Mouse (Mus musculus) ovary, postnatal 14 days (tissue): ENCODE data around the gene Epha3.

Experiments
- DNase-seq: peaks from one replicate; pipeline ENCODE4 v3.0.0; 2022; ENCODE audit warnings: low spot score

The Epha3 gene

DNA sequence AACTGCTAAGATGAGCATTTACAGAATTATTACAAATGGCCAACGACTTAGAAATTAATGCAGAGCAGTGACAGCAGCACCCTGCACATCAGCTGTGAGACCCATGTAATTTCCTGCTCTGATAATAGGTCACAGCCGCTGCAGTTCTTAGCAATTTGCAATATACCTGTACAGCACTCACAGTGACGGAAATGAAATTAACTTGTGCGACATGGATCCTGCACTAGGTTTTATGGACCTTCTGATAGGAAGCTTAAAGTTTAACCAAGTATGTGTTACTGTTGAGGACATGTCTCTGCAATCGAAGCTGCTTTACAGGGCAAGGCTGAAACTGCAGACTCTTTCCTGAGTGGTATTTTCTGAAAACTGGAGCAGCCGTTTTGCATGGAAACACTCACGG, 80.4 kb downstream of the Epha3 start:
- DNase-seq, result no peak

DNA sequence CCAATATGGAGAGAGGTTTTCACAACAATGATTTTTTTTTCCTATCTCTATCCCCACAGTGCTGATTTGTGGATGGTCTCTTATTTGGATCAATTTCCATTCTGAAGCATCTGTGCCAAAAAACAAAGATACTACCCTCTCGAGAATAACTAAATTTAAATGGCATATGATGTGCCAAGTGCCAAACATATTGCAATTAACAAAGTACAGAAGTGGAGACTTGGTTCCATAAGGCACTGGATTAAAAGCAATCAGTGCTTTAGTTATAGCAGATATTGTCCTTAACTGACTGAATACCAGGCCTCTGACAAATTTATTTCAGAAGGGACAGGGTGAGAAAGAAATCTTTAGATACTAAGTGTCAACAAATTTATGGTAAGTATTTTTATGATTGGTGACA, 81.9 kb downstream of the Epha3 start:
- DNase-seq, result no peak

DNA sequence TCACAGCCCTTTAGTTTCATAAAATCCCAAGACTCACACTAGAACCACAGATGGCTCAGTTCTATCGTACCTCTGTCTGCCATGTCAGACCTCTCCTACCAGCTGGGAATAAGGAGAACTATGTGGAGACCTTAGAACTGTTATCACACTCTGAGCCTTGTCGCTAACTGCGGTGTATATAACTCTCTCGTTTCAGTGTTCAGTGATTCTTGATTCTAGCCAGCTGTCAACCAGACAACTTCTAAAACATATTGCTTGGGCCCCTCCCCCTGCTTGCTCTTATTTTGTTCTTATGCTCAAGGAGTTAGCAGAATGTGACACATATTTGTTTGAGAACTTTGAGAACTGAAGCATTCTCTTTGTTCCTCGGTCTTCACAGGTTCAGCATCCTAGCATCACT, 83.8 kb downstream of the Epha3 start:
- no peak for DNase-seq

DNA sequence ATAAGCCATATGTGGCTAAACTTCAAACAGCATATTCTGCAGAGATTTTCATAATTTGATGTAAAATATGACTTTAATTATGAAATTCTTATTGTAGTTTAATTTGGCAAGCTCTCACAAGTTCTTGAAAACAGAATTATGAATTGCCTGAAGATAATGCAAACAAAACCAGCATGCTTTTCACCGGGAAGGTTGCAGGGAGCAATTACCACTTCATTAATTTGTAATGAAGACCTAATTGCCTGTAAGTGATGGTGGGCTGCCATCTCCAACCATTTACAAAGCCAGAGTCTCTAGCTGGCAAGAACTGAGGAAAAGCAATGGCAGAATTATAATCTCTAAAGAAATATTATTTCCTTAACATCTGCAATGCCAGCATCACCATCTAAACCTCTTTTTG, 86.2 kb downstream of the Epha3 start:
- no peak for DNase-seq

DNA sequence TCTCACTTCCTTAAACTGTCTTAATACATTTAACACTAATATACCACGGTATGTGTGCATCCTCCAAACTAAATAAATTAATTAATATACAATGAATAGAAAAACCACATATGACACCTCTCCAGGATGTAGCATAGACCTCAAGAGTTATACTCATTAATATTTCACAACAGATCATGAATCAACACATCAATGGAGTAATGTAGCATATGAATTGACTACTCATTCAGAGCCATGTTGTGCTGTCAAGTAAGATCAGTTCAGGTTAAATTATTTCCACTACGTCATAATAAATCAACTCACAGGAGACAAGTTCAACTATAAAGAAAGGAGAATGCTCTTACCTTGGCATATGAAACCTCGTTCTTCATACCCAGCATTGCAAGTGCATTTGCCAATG, 91.4 kb downstream of the Epha3 start:
- DNase-seq, result no peak

DNA sequence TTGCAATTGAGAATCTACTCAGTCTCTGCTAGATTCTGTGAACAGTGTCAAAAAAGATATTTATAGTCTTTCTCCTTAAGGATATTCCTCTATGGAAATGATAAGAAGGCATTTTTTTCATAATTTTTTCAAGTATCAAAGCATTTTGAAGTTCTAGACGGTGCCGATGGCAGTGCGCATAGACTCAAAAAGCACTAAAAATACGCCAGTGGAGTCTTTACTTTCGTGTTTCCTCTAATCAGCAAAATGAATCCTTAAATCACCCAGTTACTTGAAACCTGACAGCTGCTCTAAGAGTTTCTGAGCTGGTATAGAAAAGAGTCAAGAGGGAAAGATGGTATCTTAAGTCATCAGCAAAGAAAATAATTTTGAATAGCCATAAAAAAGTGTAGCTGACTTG, 96.4 kb downstream of the Epha3 start:
- DNase-seq, result no peak

DNA sequence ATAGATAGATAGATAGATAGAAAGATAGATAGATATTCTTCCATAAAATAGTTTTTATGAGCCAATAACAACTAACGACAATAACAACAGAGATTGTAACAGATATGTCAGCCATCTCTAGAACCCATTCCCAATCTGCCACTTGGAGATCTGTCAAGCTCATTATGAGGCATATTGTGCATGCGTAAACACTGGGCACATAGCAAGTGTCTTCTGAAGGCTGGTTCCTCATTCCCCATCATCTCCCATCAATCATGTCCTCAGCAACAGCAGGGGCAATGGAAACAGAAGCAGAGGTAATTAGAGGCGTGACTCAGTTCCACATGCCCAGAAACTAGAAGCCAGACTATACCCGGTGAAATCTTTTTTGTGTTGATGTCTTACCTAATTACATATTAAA, 102.8 kb downstream of the Epha3 start:
- DNase-seq, result no peak

DNA sequence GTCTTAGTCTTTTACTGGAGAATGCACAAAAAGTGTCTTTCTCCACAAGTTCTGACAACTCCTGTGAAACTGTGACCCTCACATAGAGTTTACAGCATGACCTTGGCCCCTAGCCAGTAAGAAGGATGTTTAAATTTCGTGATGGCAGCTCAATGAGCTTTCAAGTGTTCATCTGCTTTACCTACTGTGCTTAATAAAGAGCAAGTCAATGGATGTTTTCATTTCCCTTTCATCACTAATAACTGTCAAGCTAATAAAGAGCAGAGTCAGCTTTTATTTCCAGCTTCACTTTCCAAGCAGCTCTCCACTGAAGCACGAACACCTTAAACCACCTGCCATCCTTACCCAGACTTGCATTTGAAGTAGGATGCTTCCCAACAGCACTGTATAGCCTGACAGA, 103.9 kb downstream of the Epha3 start:
- DNase-seq, result no peak

DNA sequence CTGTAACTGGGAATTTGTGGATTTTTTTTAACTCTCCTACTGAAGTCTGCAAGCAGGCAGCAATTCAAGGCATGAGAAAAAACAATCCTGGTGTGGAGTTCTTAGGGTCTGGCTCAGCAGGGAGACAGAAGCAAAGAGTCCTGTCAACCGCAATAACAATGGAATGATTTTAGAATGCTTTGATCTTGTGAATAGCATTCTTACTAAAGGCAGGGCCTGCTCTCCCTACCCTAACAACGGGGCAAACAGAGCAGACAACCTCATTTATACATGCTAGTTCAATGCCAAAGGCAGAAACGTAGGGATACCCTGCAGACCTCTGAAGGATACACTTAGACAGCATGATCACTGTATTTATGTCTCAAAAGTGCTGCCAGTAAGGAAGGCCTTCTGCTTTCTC, 110.9 kb downstream of the Epha3 start:
- DNase-seq, result no peak

DNA sequence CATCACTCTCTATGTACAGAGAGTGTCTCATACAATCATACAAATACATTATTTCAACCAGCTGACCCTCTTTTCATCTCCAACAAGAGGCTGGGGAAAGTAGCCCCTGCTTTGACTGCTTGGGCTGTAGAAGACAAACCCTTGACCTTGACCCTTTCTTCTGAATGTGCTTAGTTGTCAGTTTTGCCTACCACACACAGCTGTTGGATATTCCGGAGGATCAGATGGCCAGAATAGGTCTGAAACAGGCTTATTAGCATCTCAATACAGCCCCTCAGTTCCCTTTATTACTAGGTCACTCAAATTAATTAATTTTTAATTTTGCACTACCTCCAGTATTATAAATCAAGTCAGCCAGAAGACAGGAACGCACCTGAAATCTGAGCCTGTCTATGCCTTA, 116.2 kb downstream of the Epha3 start:
- DNase-seq, result no peak

DNA sequence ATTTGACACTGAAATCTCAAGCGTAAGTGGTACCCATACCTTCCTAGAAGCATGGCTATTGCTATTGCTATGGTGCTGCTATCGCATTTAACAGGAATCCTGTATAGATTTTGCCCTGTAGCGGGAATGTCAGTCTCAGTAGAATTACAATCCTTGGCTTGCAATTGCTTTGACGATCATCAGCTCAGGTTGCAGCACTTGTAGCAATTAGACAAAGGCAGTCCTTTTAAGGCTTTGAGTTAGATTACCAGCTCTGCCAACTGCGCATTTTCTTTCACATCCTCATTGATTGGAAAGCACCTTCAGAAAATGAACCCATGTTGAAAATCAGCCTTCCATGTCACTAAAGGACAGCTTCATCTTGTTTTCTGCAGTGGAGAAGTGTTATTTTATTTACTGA, 118.5 kb downstream of the Epha3 start:
- no peak for DNase-seq

DNA sequence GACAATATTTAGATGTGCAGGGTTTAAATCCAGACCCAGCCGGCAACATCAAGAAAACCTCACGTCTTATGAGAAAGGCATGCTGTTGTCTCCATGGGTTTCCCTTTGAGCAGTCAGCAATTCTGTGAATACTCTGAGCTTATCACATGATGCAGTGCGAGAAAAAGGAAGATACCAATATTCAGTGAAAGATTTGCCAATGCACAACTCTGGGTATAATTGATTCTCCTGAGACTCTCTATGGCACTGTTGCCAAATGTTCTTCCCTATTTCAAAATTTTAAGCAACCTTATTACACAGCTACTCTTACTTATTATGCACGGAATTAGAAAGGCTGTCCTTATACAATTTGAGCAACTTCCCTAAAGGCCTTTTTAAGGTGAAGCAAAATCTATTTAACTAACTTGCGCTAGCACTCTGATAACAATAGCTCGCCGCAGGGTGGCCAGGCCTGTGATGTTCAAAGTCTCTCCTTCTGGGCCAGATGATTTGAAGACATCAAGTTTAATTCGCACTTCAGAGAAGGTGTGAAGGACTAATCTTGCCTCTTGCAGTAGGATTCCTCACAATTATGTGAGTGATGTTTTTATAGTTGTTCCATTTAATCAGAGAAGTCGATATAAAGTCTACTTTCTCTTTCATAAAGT, 120.6 kb downstream of the Epha3 start:
- DNase-seq, result no peak

DNA sequence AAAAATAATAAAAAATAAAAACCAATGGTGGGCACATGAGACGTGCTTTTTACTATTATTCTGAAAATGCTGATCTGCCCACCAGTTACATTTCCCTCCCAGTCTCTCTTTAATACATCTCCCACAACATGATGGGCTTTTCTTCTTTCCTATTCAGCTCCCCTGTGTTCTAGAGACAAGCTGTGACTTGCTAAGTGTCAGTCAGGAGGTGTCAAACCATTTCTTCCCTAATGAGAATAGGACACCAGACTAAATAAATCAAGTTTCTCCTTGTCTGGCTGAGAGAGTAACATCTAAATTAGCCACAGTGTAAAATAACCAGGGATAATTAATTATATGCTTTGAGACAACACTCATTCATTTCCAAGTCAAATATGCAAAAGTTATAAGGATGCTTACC, 144.7 kb downstream of the Epha3 start:
- no peak for DNase-seq

DNA sequence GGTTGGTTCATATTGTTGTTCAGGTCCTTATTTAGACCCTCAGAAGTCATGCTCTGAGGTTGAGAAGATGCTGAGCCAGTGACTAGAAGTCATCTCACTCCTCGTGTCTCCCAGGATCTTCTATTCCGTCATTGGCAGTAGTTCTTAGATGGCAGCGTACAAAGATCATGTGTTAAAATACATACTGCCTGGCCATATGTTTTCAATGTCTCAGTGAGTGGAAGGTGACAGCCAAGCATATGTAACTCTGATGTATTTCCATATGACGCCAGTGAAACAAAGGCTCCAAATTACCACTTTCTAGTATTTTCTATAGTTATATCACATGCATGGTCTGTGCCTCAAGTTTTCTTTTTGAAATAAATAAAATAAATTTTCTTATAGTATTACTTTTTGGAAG, 146.7 kb downstream of the Epha3 start:
- no peak for DNase-seq

DNA sequence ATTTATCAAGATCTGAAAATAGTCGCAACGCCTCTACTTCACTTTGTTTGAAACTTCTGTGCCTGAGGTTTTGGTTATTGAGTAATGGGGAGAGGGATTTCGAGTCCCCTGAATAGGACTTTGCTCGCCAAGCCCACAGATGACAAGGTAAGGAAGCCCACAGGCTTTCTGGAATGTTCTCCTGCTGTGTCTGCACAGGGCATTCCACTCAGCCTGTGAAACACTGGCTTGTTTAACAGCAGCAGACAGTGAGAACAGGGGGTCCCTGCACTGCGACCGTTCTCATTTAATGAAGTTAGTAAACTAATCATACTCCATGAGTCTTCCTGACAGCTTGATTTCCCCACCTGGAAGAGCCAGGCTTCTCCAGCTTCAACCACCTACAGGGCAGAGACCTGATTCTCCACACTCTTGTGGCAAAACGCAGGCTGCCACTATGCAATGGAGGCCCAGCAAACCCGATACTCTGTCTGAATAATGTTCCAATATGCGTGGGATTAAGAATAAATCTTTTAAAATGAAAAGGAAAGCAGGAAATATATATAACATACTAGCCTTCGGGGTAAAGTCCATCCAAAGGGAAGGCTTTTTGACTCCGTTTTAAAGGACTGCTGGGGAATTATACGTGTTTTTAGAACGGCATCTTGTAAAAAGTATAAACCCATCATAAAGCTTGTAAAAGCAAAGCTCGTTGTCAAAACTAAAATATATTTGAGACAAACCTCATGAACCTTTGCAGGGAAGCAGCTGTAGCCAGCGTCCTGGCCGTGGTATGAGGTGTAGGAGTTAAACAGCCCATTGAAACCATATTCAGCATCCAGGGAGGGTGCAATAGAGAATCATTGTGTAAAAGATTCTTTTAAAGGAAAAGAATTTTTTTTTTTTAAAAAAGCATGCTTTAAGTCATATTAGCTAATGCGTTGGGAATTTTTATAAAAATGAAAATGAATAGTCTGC, 156.8 kb downstream of the Epha3 start:
- no peak for DNase-seq

DNA sequence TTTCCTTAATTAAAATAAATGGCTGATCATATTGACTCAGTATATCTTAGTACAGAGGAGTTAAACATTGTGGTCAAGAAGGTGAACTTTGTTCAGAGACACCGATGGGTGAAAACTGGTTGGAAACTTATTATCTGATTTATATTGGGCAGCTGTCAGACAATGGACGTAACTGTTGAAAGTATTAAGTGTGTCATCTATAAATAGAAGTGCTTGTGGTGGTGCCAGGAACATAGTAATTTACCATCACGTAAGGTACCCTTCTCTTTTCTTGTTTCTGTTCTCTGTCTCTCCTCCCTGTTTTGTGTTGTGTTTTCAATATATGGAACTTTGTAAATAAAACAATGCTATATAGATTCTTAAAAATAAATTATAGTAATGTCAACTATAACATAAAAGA, 174.6 kb downstream of the Epha3 start:
- DNase-seq, result no peak

DNA sequence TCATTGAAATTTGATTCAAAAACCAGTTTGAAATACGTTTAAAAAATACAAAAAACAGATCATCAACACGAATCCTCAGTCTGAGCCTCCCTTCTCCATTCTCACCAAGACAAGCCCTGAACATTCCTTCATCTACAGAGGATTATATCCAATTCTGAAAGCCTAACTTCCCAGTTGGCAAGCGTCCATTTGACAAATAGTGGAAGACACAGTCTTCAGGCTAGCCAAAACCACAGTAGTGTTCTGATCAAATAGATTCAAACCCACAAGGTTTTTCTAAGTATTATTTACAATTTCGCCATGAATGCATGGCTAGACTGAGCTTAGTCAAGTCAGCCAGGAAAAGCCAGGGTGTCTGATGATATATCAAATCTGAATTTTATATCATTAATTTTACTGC, 179.8 kb downstream of the Epha3 start:
- no peak for DNase-seq

DNA sequence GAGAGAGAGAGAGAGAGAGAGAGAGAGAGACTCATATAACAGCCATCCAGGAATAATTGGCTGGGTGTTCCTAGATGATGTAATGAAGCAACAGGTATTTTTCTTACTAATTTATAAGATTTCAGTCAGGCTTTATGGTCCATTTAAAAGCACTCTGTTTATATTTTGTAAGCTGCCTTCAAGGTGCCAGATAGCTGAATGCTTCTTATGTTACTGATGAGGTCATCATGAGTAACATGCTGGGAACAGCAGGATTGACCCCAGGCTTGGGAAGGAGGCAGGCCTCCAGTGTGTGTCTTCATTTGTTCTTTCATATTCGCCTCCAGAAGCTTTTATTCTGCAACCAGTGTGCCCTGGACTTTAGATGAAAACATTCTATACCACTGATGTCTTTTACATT, 189.5 kb downstream of the Epha3 start:
- no peak for DNase-seq

DNA sequence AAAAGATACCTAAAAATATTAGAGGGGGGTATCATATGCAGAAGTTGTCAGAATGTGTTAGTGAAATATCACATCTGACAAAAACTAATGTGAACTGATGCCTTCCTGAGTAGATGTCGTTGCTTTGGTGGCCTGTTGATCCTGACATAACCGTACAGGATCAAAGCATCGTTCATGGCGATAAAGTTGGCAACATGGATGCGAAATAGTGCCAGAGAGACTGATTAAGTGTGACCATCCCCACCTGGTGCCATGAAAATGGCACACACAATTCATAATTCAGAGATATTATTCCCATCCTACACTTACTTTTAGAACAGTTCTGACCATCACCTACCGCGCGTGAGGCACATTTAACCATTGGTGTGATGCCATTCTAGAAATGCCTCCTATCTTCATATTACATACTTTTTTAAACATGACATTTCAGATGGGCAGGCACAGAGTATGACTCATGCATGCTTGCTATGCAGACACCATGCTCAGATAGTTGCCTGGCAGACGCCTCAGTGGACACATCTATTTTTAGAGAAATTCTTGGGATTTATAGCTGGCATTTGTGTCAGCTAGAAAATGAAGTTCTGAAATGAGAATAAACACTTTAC, 190.6 kb downstream of the Epha3 start:
- DNase-seq, result no peak

DNA sequence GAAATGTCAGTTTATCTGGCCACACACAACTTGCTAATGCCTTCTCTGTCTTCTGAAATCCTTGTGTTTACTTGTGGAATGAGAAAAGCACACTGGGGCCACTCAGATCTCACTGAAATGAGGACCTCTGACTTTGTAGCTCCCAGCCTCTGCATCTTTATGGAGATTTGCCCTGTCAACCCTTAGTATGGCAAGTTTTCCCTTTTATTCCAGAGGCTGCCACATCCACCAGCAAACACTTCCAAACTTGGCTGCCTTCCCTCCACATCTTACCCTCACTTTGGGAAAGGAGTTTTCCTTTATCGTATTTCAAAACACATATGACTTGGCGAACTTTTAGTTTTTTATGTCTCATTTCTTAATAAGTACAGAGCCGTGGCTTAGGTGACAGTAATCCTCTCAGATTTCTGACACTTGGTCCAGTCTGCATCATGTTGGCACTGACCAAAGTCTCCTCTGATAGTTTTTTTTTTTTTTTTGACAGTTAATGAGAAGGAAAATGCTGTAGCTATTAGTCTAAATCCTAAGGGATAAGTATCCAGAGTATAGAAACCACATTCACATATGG, 198.0 kb downstream of the Epha3 start:
- DNase-seq, result no peak

DNA sequence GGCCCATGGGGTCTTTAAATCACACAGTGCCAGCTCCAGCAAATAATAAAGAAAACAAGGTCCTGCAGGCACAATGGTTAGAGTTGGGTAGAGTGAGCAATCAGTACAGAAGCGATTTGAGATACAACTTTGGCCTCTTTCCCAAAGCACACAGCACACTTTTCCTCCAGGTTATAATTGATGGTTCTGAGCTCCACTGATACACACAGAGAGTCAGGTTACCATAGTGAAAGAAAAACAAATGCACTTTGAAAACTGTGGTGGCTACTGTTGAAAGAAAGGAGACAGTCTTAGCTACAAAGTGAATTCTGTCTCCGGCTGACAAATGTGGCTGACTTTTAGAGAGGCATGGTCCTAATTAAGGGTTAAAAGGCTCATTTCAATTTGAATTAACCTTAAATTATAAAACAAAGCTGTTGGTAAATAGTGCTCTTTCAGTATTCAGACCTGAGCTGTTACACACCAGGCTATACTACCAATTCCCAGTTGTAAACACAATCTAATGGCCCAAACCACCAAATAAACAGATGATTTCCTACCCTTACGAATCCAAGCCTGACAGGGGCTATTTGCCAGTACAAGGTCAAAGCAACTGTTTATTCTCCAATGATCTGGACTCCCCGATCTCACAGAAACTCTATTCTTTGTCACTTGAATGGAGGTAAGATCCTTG, 205.5 kb downstream of the Epha3 start:
- no peak for DNase-seq

DNA sequence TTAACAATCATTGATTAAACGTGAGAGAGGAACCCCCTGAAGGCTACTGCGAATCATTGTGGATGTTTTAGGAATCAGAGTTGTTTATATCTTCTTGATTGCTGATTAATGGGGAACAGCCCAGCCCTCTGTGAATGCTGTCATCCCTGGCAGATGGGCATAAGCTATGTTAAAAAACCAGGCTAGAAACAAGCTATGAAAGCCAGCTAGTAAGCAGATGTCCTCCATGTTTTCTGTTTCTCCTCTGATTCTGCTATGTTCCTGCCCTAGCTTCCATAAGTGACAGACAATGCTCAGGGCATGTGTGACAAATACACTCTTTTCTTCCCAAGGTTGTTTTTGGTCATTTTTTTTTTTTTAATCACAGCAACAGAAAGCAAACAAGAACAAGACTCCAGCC, 206.2 kb downstream of the Epha3 start:
- no peak for DNase-seq
